Mouse (Mus musculus) kidney, adult 2 months (tissue): ENCODE results near the gene Camsap2.

ENCODE experiments used
- CTCF ChIP-seq: fragments of 200-500 bp; conservative IDR thresholded peaks from 2 replicates; pipeline ENCODE4 v1.5.1; 2011; ENCODE audit warnings: low read depth, mild to moderate bottlenecking, control low read depth, low read length, moderate library complexity, mixed read lengths; ENCODE audit not compliant: insufficient read depth, insufficient read length
- POLR2A ChIP-seq: fragments of 200-500 bp; IDR thresholded peaks from one replicate; pipeline ENCODE4 v1.6.1; 2011; ENCODE audit warnings: low read depth, low read length, control low read depth

- no peak for TF ChIP-seq POLR2A
- no peak for TF ChIP-seq CTCF
Measured at GRCm38 (mm10) chr1:136241801-136242200, 104.1 kb downstream of the Camsap2 start.
